Mouse (Mus musculus): Measurements from ENCODE around the gene Atp6v1a. TPM values are rescaled to one million over a fixed set of nuclear protein-coding genes. Genes with fewer than 3 reads are reported as not detected.

Atp6v1a gene
- total and polyA plus RNA-seq, 3 experiments, result 75.0 to 104 (median 78.5) TPM

- in situ Hi-C loops (cut with MboI; ENCODE audit: low pct_ligation_motif_present, low pct_unique_long_range_greater_than_20kb, low sequenced_read_pairs) (no loop called here), dilution Hi-C loops (cut with MboI; ENCODE audit: extremely low pct_ligation_motif_present, extremely low pct_unique_long_range_greater_than_20kb, low sequenced_read_pairs) (no loop called here)
- H3K79me2 ChIP-seq (replicated peaks; ENCODE audit: control insufficient read depth, extremely low read depth, insufficient read depth, poor library complexity, severe bottlenecking), result no peaks in the 10 kb centered on the region; the same call in 1 of the 2 replicates
- peaks cover 0 to 19% of the 10 kb centered on the region in 2 experiments for H3K36me3 ChIP-seq (replicated peaks in 1 of 2; ENCODE audit: control insufficient read depth in 1 of 2, insufficient read depth in 1 of 2, low read length in 1 of 2)
- no peak overlapping the region for H3K27ac ChIP-seq (ENCODE audit: insufficient read depth, low read depth)
- no peak overlapping the region for H3K4me2 ChIP-seq (ENCODE audit: insufficient read depth, low read depth, poor library complexity, severe bottlenecking)
- no peak overlapping the region for H3K9ac ChIP-seq (ENCODE audit: insufficient read depth, low read depth)
- H3K27me3 ChIP-seq (replicated peaks), result no peaks in the 10 kb centered on the region
- no peak for DNase-seq (ENCODE audit: extremely low read depth)
- no peak for TF ChIP-seq UBTF (IDR thresholded peaks at IDR 0.05; ENCODE audit: low read depth, low read length)
- no peak for TF ChIP-seq ETS1 (conservative IDR thresholded peaks at IDR 0.05; ENCODE audit: low read depth, low read length)
- TF ChIP-seq MEF2A (IDR thresholded peaks at IDR 0.05; ENCODE audit: borderline replicate concordance, low read depth, low read length), result no peak
- no peak for TF ChIP-seq TCF12 (IDR thresholded peaks at IDR 0.05; ENCODE audit: low read depth, low read length)
- TF ChIP-seq MXI1 (IDR thresholded peaks at IDR 0.05; ENCODE audit: low read depth, low read length), result no peak
- TF ChIP-seq ZMIZ1 (IDR thresholded peaks at IDR 0.05; ENCODE audit: low read depth, low read length), result no peak
- TF ChIP-seq JUND (conservative IDR thresholded peaks at IDR 0.05; ENCODE audit: low read depth, low read length), result no peak
- TF ChIP-seq EP300 (IDR thresholded peaks at IDR 0.05; ENCODE audit: low read length), result no peak
- TF ChIP-seq ZC3H11A (IDR thresholded peaks at IDR 0.05; ENCODE audit: low read depth, low read length), result no peak
- no peak for TF ChIP-seq HCFC1 (IDR thresholded peaks at IDR 0.05; ENCODE audit: low read depth, low read length)
- TF ChIP-seq USF1 (IDR thresholded peaks at IDR 0.05; ENCODE audit: low read depth, low read length), result no peak
- TF ChIP-seq CHD2 (IDR thresholded peaks at IDR 0.05; ENCODE audit: low read length), result no peak
- TF ChIP-seq JUN (IDR thresholded peaks at IDR 0.05; ENCODE audit: insufficient read depth, low read depth, low read length), result no peak
- no peak for TF ChIP-seq MAFK (IDR thresholded peaks at IDR 0.05; ENCODE audit: insufficient replicate concordance, low read length)
- TF ChIP-seq POLR2AphosphoS2 (IDR thresholded peaks at IDR 0.05; ENCODE audit: low read depth, low read length), result no peak
- TF ChIP-seq ZKSCAN1 (IDR thresholded peaks at IDR 0.05; ENCODE audit: borderline replicate concordance, low read depth, low read length), result no peak
- TF ChIP-seq ELF1 (IDR thresholded peaks at IDR 0.05; ENCODE audit: low read depth, low read length), result no peak
- no peak for TF ChIP-seq USF2 (conservative IDR thresholded peaks at IDR 0.05; ENCODE audit: low read depth, low read length)
- H3K4me1 ChIP-seq (ENCODE audit: control insufficient read depth in 1 of 2, insufficient read depth in 2 of 2), result peaks cover 3 to 20% of the 10 kb centered on the region in 2 experiments; a peak in 3 of 4 replicates
- H3K4me3 ChIP-seq (replicated peaks in 1 of 3; ENCODE audit: low read depth in 2 of 3, low read length in 2 of 3, poor library complexity in 1 of 3), result no peak overlapping the region
- H3K9me3 ChIP-seq (replicated peaks; ENCODE audit: low read length), result no peaks in the 10 kb centered on the region
These were observed 37.0 kb upstream of the Atp6v1a start for GRCm38 (mm10) chr16:44176511-44176910.

- H3K27ac ChIP-seq (ENCODE audit: insufficient read depth, low read depth), result no peak overlapping the region
- DNase-seq (ENCODE audit: extremely low read depth), result no peak
- H3K4me1 ChIP-seq (ENCODE audit: control insufficient read depth in 1 of 2, insufficient read depth in 2 of 2), result peaks cover 4 to 22% of the 10 kb centered on the region in 2 experiments; a peak in 3 of 4 replicates
- H3K79me2 ChIP-seq (replicated peaks; ENCODE audit: control insufficient read depth, extremely low read depth, insufficient read depth, poor library complexity, severe bottlenecking), result no peaks in the 10 kb centered on the region; the same call in 1 of the 2 replicates
- dilution Hi-C loops (cut with MboI; ENCODE audit: extremely low pct_ligation_motif_present, extremely low pct_unique_long_range_greater_than_20kb, low sequenced_read_pairs), result no loop called here
- no peaks in the 10 kb centered on the region for H3K27me3 ChIP-seq (replicated peaks)
- peaks cover 0 to 12% of the 10 kb centered on the region in 2 experiments for H3K36me3 ChIP-seq (replicated peaks in 1 of 2; ENCODE audit: control insufficient read depth in 1 of 2, insufficient read depth in 1 of 2, low read length in 1 of 2)
- H3K9me3 ChIP-seq (replicated peaks; ENCODE audit: low read length), result no peaks in the 10 kb centered on the region
- in situ Hi-C loops (cut with MboI; ENCODE audit: low pct_ligation_motif_present, low pct_unique_long_range_greater_than_20kb, low sequenced_read_pairs), result no loop called here
- H3K9ac ChIP-seq (ENCODE audit: insufficient read depth, low read depth), result no peak overlapping the region
- H3K4me3 ChIP-seq (replicated peaks in 1 of 3; ENCODE audit: low read depth in 2 of 3, low read length in 2 of 3, poor library complexity in 1 of 3), result no peak overlapping the region
- no peak overlapping the region for H3K4me2 ChIP-seq (ENCODE audit: insufficient read depth, low read depth, poor library complexity, severe bottlenecking)
- TF ChIP-seq PAX5 (IDR thresholded peaks at IDR 0.05; ENCODE audit: low read length), result no peak
- TF ChIP-seq RAD21 (IDR thresholded peaks at IDR 0.05; ENCODE audit: low read depth, low read length), result no peak
- TF ChIP-seq RCOR1 (conservative IDR thresholded peaks at IDR 0.05; ENCODE audit: low read depth, low read length), result no peak
- no peak for TF ChIP-seq E2F4 (IDR thresholded peaks at IDR 0.05; ENCODE audit: insufficient replicate concordance, low read depth, low read length)
- TF ChIP-seq ZMIZ1 (IDR thresholded peaks at IDR 0.05; ENCODE audit: low read depth, low read length), result no peak
- no peak for TF ChIP-seq ELF1 (IDR thresholded peaks at IDR 0.05; ENCODE audit: low read depth, low read length)
- TF ChIP-seq GABPA (IDR thresholded peaks at IDR 0.05; ENCODE audit: insufficient replicate concordance, low read depth, low read length), result no peak
- TF ChIP-seq CHD1 (IDR thresholded peaks at IDR 0.05; ENCODE audit: low read depth, low read length), result no peak
- no peak for TF ChIP-seq MAFK (IDR thresholded peaks at IDR 0.05; ENCODE audit: insufficient replicate concordance, low read length)
- no peak for TF ChIP-seq USF2 (conservative IDR thresholded peaks at IDR 0.05; ENCODE audit: low read depth, low read length)
- TF ChIP-seq NRF1 (IDR thresholded peaks at IDR 0.05; ENCODE audit: low read depth, low read length), result no peak
- no peak for TF ChIP-seq ZNF384 (IDR thresholded peaks at IDR 0.05; ENCODE audit: low read depth, low read length)
- TF ChIP-seq MAZ (IDR thresholded peaks at IDR 0.05; ENCODE audit: low read depth, low read length), result no peak
- no peak for TF ChIP-seq MEF2A (IDR thresholded peaks at IDR 0.05; ENCODE audit: borderline replicate concordance, low read depth, low read length)
- no peak for TF ChIP-seq NELFE (IDR thresholded peaks at IDR 0.05; ENCODE audit: low read depth, low read length)
- TF ChIP-seq TBP (conservative IDR thresholded peaks at IDR 0.05; ENCODE audit: low read depth, low read length), result no peak
- TF ChIP-seq ZC3H11A (IDR thresholded peaks at IDR 0.05; ENCODE audit: low read depth, low read length), result no peak
- TF ChIP-seq JUND (conservative IDR thresholded peaks at IDR 0.05; ENCODE audit: low read depth, low read length), result no peak
These were observed 35.5 kb upstream of the Atp6v1a start for GRCm38 (mm10) chr16:44175001-44175400.
